Mouse (Mus musculus): ENCODE measurements around the gene 4933407L21Rik.

GRCm38 (mm10) chr1:85935148-85935852, 7.0 kb downstream of the 4933407L21Rik start:
- TF ChIP-seq CTCF (IDR thresholded peaks at IDR 0.05; ENCODE audit: control insufficient read depth, insufficient read depth, low read length) (peak; percentile 65), POLR2A (IDR thresholded peaks at IDR 0.05; ENCODE audit: borderline replicate concordance, control insufficient read depth, low read depth, low read length) (no peak)

Data from bone marrow, adult 2 months (tissue).